Comparison of ENCODE assay signal across 8 mouse cellular contexts in genomic region chr10:18234560-18235401, GRCm38 (mm10). TPM values are rescaled to one million over a fixed set of nuclear protein-coding genes. Genes with fewer than 3 reads are reported as not detected.
DNase-seq lines count a peak whose midpoint lies in the region; ATAC-seq and TF ChIP-seq lines count a peak whose summit lies in the region.

TSS of gene Ccdc28a (minus strand) at chr10:18234998.

- peak; percentile 89 for TF ChIP-seq POLR2A in lung, adult 2 months (IDR thresholded peaks at IDR 0.05; ENCODE audit: borderline replicate concordance, extremely low read depth, low read depth, low read length)

- no peaks in the 10 kb centered on the region; a peak in 1 of 4 replicates for H3K4me1 ChIP-seq in ES-E14 (ENCODE audit: control insufficient read depth in 2 of 2, insufficient read depth in 2 of 2, low read length in 2 of 2, poor library complexity in 1 of 2)
- H3K4me1 ChIP-seq in forebrain, embryonic 15.5 days: peaks cover 8% of the 10 kb centered on the region
- peaks cover 4% of the 10 kb centered on the region; the same call in 1 of the 2 replicates for H3K4me1 ChIP-seq in lung, adult 2 months (ENCODE audit: control insufficient read depth, insufficient read depth, low read length)

- WGBS in forebrain, embryonic 15.5 days: 2% methylated on average over 41 of the region's 41 CpGs
- 1% methylated on average over 41 of the region's 41 CpGs for whole genome bisulfite sequencing in lung, adult 2 months

- H3K4me3 ChIP-seq in ES-E14 (ENCODE audit: insufficient read depth in 1 of 2, low read depth in 1 of 2, low read length in 2 of 2, poor library complexity in 1 of 2, severe bottlenecking in 1 of 2): peak within 1 kb of the TSS; percentile 95 to 100
- H3K4me3 ChIP-seq in forebrain, embryonic 15.5 days: peak within 1 kb of the TSS; percentile 78
- peak within 1 kb of the TSS; percentile 87 for H3K4me3 ChIP-seq in lung, adult 2 months (replicated peaks; ENCODE audit: extremely low read depth, low read depth, low read length)

- ATAC-seq in forebrain, embryonic 15.5 days (replicated peaks): peak; percentile 100
- peak; percentile 93 for ATAC-seq in neutrophil, adult 5-6 weeks (ENCODE audit: extremely low read depth, insufficient number of reproducible peaks, low FRiP score, poor library complexity, severe bottlenecking)

- DNase-seq in ES-E14 (ENCODE audit: low read depth, low spot score): peak; percentile 92
- DNase-seq in cerebellum, adult 11-12 months: peak; percentile 96
- peak; percentile 89 for DNase-seq in heart, postnatal 25 days (ENCODE audit: low spot score)
- DNase-seq in layer of hippocampus, adult 18-20 months (ENCODE audit: low spot score in 2 of 2): peak; percentile 93 to 97
- DNase-seq in lung, adult 2 months: peak; percentile 96
- peak; percentile 82 to 93 for DNase-seq in thymus, adult 18-20 months

- no peak for TF ChIP-seq CTCF in lung, adult 2 months (IDR thresholded peaks at IDR 0.05; ENCODE audit: insufficient read depth, low read length)

- no peaks in the 10 kb centered on the region; the same call in 1 of the 2 replicates for H3K9me3 ChIP-seq in ES-E14 (ENCODE audit: control insufficient read depth, insufficient read depth, low read depth, low read length)
- H3K9me3 ChIP-seq in forebrain, embryonic 15.5 days: no peaks in the 10 kb centered on the region

- H3K36me3 ChIP-seq in ES-E14 (ENCODE audit: control insufficient read depth, insufficient read depth, low read length, poor library complexity, severe bottlenecking): no peaks in the 10 kb centered on the region
- no peaks in the 10 kb centered on the region for H3K36me3 ChIP-seq in forebrain, embryonic 15.5 days

- no peaks in the 10 kb centered on the region for H3K27me3 ChIP-seq in forebrain, embryonic 15.5 days

- peak within 1 kb of the TSS; percentile 76; the same call in 1 of the 2 replicates for H3K27ac ChIP-seq in ES-E14 (ENCODE audit: insufficient read depth, low read depth, low read length, poor library complexity, severe bottlenecking)
- peak within 1 kb of the TSS; percentile 87 for H3K27ac ChIP-seq in forebrain, embryonic 15.5 days (replicated peaks)

- intact Hi-C loops in heart, postnatal 25 days (cut with DNase I): loop anchor here (5.0 kb wide), 2 partner anchors 83 to 293 kb away; partner anchors contain the start of gene Nhsl1

- peak within 1 kb of the TSS; percentile 89 for H3K9ac ChIP-seq in ES-E14 (ENCODE audit: insufficient read depth, low read depth, low read length, poor library complexity, severe bottlenecking)
- H3K9ac ChIP-seq in forebrain, embryonic 15.5 days (replicated peaks): peak within 1 kb of the TSS; percentile 65

- in situ Hi-C loops in ES-E14 (cut with MboI; ENCODE audit: low sequenced_read_pairs in 2 of 2, unreplicated experiment in 2 of 2): no loop called here

- peak within 1 kb of the TSS; percentile 73 for H3K4me2 ChIP-seq in forebrain, embryonic 15.5 days (replicated peaks)

TF ChIP-seq in ES-E14, 5 proteins besides CTCF, POLR2A, EP300 and RAD21:
- TF ChIP-seq CHD2 (IDR thresholded peaks at IDR 0.05; ENCODE audit: low read depth, low read length) (no peak), HCFC1 (IDR thresholded peaks at IDR 0.05; ENCODE audit: borderline replicate concordance, insufficient read depth, low read length) (peak; percentile 78; the same call in 1 of the 2 replicates)

RNA-seq across cellular contexts. Expression of gene Ccdc28a, which starts in this region (rescaled TPM):
- total RNA-seq in ES-E14 (2012; rRNA removed): 6.6 and 8.8 TPM in 2 replicates
- 8.5 and 9.3 TPM in 2 replicates for polyA plus RNA-seq in forebrain, embryonic 15.5 days (2015; fragmentation: Nextera tagmentation; extraction: Ambion mirVana)
- 10 to 100 TPM; 10.0 to 14.3 TPM for total RNA-seq in heart, postnatal 25 days (2021)
- total RNA-seq in layer of hippocampus, adult 18-20 months (2021): 10 to 100 TPM; 35.2 to 36.6 TPM
- 13.7 and 19.2 TPM in 2 replicates for polyA plus RNA-seq in lung, adult 2 months (2012; rRNA removed)
- total RNA-seq in neutrophil, adult 5-6 weeks (2017): 12.0 and 19.0 TPM in 2 replicates

Comparison
In these comparisons a context has a peak if more than half of its experiments do, and no peak if none do; other contexts are left out.
1. Peak in every context shown above with its lines: DNase-seq, ATAC-seq, H3K4me3 ChIP-seq and H3K27ac ChIP-seq.